Mouse (Mus musculus) midbrain, embryonic 14.5 days (tissue): ENCODE data around the gene Optc. TPM values are rescaled to one million over a fixed set of nuclear protein-coding genes. Genes with fewer than 3 reads are reported as not detected.

Experiments
- ATAC-seq: fragments of 200-750 bp; cut with Nextera tagmentation; 2 replicates; pipeline ENCODE4 v1.8.0; 2017; ENCODE audit warnings: moderate number of reproducible peaks, moderate library complexity; ENCODE audit not compliant: low FRiP score, low TSS enrichment
- DNase-seq: peaks from one replicate; pipeline ENCODE4 v3.0.0-alpha.2; 2015
- H3K27ac ChIP-seq: fragments of 300-500 bp; sonication (generic); replicated peaks from 2 replicates; pipeline ENCODE4 v1.5.1; 2014; ENCODE audit warnings: mild to moderate bottlenecking, low read depth, low read length, moderate library complexity
- H3K27me3 ChIP-seq: fragments of 300-500 bp; sonication (generic); 2 replicates; pipeline ENCODE4 v1.6.1; 2014; ENCODE audit warnings: low read length, control low read depth, mixed read lengths; ENCODE audit not compliant: control insufficient read depth, insufficient read depth
- H3K36me3 ChIP-seq: fragments of 300-500 bp; sonication (generic); 2 replicates; pipeline ENCODE4 v1.6.1; 2014; ENCODE audit warnings: low read length, control low read depth; ENCODE audit not compliant: control insufficient read depth, insufficient read depth
- H3K4me1 ChIP-seq: fragments of 300-500 bp; sonication (generic); 2 replicates; pipeline ENCODE4 v1.6.1; 2014; ENCODE audit warnings: mild to moderate bottlenecking, antibody characterized with exemption, low read length, control low read depth; ENCODE audit not compliant: control insufficient read depth, insufficient read depth
- H3K4me2 ChIP-seq: fragments of 300-500 bp; sonication (generic); 2 replicates; pipeline ENCODE4 v1.6.1; 2014; ENCODE audit warnings: mild to moderate bottlenecking, low read length, moderate library complexity
- H3K4me3 ChIP-seq: fragments of 300-500 bp; sonication (generic); replicated peaks from 2 replicates; pipeline ENCODE4 v1.5.1; 2014; ENCODE audit warnings: low read depth, low read length
- H3K9ac ChIP-seq: fragments of 300-500 bp; sonication (generic); replicated peaks from 2 replicates; pipeline ENCODE4 v1.6.1; 2014; ENCODE audit warnings: mild to moderate bottlenecking, low read length, moderate library complexity
- H3K9me3 ChIP-seq: fragments of 300-500 bp; sonication (generic); 2 replicates; pipeline ENCODE4 v1.6.1; 2016; ENCODE audit warnings: low read length, control low read depth, mixed read lengths; ENCODE audit not compliant: control insufficient read depth
- WGBS: fragments of 180-500 bp; shearing (Covaris S2); extraction: QIAGEN DNeasy Blood & Tissue Kit; methylation state at CpG from one replicate; pipeline ENCODE4 v1.1.7; 2014; 5-methylcytosine and 5-hydroxymethylcytosine counted together
- polyA plus RNA-seq: library from polyadenylated mRNA; unstranded; fragments of >200 nt; fragmentation: Nextera tagmentation; extraction: Ambion mirVana; gene quantifications from 2 replicates; pipeline ENCODE4 v1.2.1, GENCODE M21; 2014

Gene Optc
- polyA plus RNA-seq, 1 experiment from 2014 or later: 3.5 TPM

GRCm38 (mm10) chr1:133913018-133913417 lies 5.2 kb upstream of the Optc start:
- WGBS: 84% methylated on average over 6 of the region's 6 CpGs

DNA sequence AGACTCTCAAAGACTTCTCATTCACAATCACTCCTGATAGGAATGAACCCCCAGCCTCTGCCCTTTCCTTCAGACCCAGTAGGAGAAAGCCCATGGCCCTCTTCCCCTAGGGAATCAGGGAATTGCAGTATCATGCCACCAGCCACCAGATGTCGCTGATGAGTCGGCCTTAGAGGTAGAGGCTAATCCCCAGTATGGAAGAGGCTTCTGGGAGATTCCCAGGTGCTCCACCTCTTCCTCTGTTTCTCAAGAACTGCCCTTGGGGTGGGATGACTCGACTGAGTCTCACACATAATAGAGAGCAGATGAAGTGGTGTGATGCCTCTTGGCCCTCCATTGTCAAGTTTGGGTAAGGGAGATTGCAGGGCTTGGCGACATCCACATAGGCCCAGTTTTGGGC lies 3.7 kb upstream of the Optc start:
- no peak overlapping the region for H3K9ac ChIP-seq
- H3K4me3 ChIP-seq: no peak overlapping the region
- no peaks in the 10 kb centered on the region for H3K27me3 ChIP-seq
- no peaks in the 10 kb centered on the region for H3K36me3 ChIP-seq
- peaks cover 22% of the 10 kb centered on the region for H3K4me1 ChIP-seq
- H3K27ac ChIP-seq: no peak overlapping the region
- WGBS: 24% methylated on average over 4 of the region's 4 CpGs
- no peaks in the 10 kb centered on the region for H3K9me3 ChIP-seq
- ATAC-seq (no peak), DNase-seq (peak; percentile 89)
- no peak overlapping the region for H3K4me2 ChIP-seq

More at GRCm38 (mm10) chr1:133913018-133913417, 5.2 kb upstream of the Optc start:
- Histone ChIP-seq H3K9ac (no peak overlapping the region), H3K27ac (no peak overlapping the region), H3K9me3 (no peaks in the 10 kb centered on the region), H3K36me3 (no peaks in the 10 kb centered on the region), H3K4me3 (no peak overlapping the region), H3K4me1 (peaks cover 14% of the 10 kb centered on the region), H3K4me2 (no peak overlapping the region), H3K27me3 (no peaks in the 10 kb centered on the region)
- ATAC-seq (no peak), DNase-seq (no peak)

DNA sequence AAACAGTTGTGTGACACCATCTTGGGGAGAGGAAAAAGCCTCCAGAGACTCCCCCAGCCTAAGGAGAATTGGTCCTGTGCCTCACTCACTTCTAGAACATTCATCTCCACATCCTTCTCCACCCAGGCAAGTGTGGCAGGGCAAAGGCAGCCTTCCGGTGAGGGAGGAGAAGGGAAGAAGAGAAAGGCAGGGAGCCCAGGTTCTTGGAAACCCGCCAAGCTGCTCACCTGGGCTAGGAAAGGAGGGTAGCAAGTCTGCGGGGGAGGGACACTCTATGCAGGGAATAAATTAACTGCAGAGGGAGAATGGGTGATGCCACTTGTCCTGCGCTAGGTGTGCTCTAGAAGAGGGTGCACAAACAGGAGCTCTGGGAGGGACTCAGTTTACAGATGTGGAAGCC lies 3.2 kb upstream of the Optc start:
- no peak overlapping the region for H3K4me3 ChIP-seq
- H3K9me3 ChIP-seq: no peaks in the 10 kb centered on the region
- no peaks in the 10 kb centered on the region for H3K27me3 ChIP-seq
- H3K4me2 ChIP-seq: no peak overlapping the region
- ATAC-seq (no peak), DNase-seq (no peak)
- H3K27ac ChIP-seq: no peak overlapping the region
- H3K4me1 ChIP-seq: peaks cover 24% of the 10 kb centered on the region
- no peak overlapping the region for H3K9ac ChIP-seq
- 65% methylated on average over 4 of the region's 4 CpGs for WGBS
- no peaks in the 10 kb centered on the region for H3K36me3 ChIP-seq

GRCm38 (mm10) chr1:133910108-133910507 lies 2.3 kb upstream of the Optc start:
- Histone ChIP-seq H3K36me3 (no peaks in the 10 kb centered on the region), H3K27ac (no peak overlapping the region), H3K9ac (no peak overlapping the region), H3K4me2 (no peak overlapping the region), H3K27me3 (no peaks in the 10 kb centered on the region), H3K4me1 (peaks cover 24% of the 10 kb centered on the region), H3K9me3 (no peaks in the 10 kb centered on the region), H3K4me3 (no peak overlapping the region)
- 88% methylated on average over 7 of the region's 7 CpGs for WGBS
- DNase-seq (no peak), ATAC-seq (no peak)

GRCm38 (mm10) chr1:133908659-133909575 lies 1.1 kb upstream of the Optc start:
- peak overlapping the region; percentile 78 for H3K4me2 ChIP-seq
- 15% methylated on average over 27 of the region's 27 CpGs for WGBS
- peak overlapping the region; percentile 57 for H3K9ac ChIP-seq
- H3K36me3 ChIP-seq: no peaks in the 10 kb centered on the region
- H3K27ac ChIP-seq: peak overlapping the region; percentile 77
- no peaks in the 10 kb centered on the region for H3K9me3 ChIP-seq
- peak overlapping the region; percentile 41 for H3K4me3 ChIP-seq
- ATAC-seq (peak; percentile 3; the same call in 1 of the 2 replicates), DNase-seq (peak; percentile 65)
- peaks cover 24% of the 10 kb centered on the region for H3K4me1 ChIP-seq
- no peaks in the 10 kb centered on the region for H3K27me3 ChIP-seq

- WGBS: 45% methylated on average over 12 of the region's 12 CpGs
- Histone ChIP-seq H3K4me2 (peak overlapping the region; percentile 21; the same call in 1 of the 2 replicates), H3K4me1 (peaks cover 24% of the 10 kb centered on the region), H3K36me3 (no peaks in the 10 kb centered on the region), H3K4me3 (no peak overlapping the region), H3K27ac (peak overlapping the region; percentile 26; the same call in 1 of the 2 replicates), H3K9me3 (no peaks in the 10 kb centered on the region), H3K9ac (no peak overlapping the region), H3K27me3 (no peaks in the 10 kb centered on the region)
- ATAC-seq: no peak
- no peak for DNase-seq
These were observed 1.4 kb downstream of the Optc start for GRCm38 (mm10) chr1:133906420-133906819.

DNA sequence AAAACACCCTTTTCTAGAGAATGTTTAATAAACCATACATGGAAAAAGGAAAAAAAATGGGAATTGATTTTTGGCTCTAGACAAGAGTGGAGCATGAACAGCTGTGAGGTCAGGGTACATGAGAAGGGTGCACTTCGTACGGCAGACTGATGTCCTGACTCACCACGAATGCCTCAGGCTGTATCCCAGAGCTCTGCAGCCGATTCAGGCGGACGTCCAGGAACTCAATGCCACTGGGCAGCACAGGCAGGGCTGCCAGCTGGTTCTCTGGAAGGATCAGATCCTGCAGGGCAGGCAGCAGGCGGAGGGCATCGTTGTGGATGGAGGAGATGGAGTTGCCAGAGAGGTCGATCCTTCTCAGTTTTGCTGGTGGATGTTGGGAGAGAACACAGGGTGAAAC lies 7.0 kb downstream of the Optc start:
- WGBS: 72% methylated on average over 9 of the region's 9 CpGs
- Histone ChIP-seq H3K27me3 (no peaks in the 10 kb centered on the region), H3K36me3 (no peaks in the 10 kb centered on the region), H3K4me2 (no peak overlapping the region), H3K4me1 (no peaks in the 10 kb centered on the region), H3K4me3 (no peak overlapping the region), H3K27ac (no peak overlapping the region), H3K9ac (no peak overlapping the region), H3K9me3 (no peaks in the 10 kb centered on the region)
- ATAC-seq (no peak), DNase-seq (no peak)

- Histone ChIP-seq H3K9ac (no peak overlapping the region), H3K4me3 (no peak overlapping the region), H3K4me1 (no peaks in the 10 kb centered on the region), H3K4me2 (no peak overlapping the region), H3K9me3 (no peaks in the 10 kb centered on the region), H3K36me3 (no peaks in the 10 kb centered on the region), H3K27ac (no peak overlapping the region), H3K27me3 (no peaks in the 10 kb centered on the region)
- no peak for DNase-seq
- WGBS: 80% methylated on average over 9 of the region's 9 CpGs
- ATAC-seq: no peak
These were observed 8.7 kb downstream of the Optc start for GRCm38 (mm10) chr1:133899043-133899542.

- Histone ChIP-seq H3K27ac (no peak overlapping the region), H3K9me3 (no peaks in the 10 kb centered on the region), H3K4me3 (no peak overlapping the region), H3K36me3 (no peaks in the 10 kb centered on the region), H3K9ac (no peak overlapping the region), H3K4me1 (0 out of 2 replicates have a peak, but pooled peaks cover 4% of the 10 kb centered on the region), H3K27me3 (no peaks in the 10 kb centered on the region), H3K4me2 (no peak overlapping the region)
- no peak for ATAC-seq
- 75% methylated on average over 6 of the region's 6 CpGs for WGBS
- no peak for DNase-seq
These were observed 10.5 kb downstream of the Optc start for GRCm38 (mm10) chr1:133897293-133897692.
